Mouse (Mus musculus) cerebellum, adult (tissue): Measurements from ENCODE around the gene Trpm3.

Experiments used
- ATAC-seq: cut with Nextera tagmentation; 2 replicates; pipeline ENCODE4 v1.9.2; 2017; ENCODE audit warnings: mild to moderate bottlenecking, moderate library complexity, mixed read lengths; ENCODE audit not compliant: insufficient number of reproducible peaks, low FRiP score, low TSS enrichment

The Trpm3 gene

GRCm38 (mm10) chr19:22303021-22303951 is 164.4 kb downstream of the Trpm3 start:
- peak; percentile 87 for ATAC-seq

- 0 out of 2 replicates have a peak, but pooled peaks have one; percentile 33 for ATAC-seq
These were observed 165.3 kb downstream of the Trpm3 start for GRCm38 (mm10) chr19:22303952-22304655.

- ATAC-seq, result no peak
These were observed 169.2 kb downstream of the Trpm3 start for GRCm38 (mm10) chr19:22308081-22308480.

DNA sequence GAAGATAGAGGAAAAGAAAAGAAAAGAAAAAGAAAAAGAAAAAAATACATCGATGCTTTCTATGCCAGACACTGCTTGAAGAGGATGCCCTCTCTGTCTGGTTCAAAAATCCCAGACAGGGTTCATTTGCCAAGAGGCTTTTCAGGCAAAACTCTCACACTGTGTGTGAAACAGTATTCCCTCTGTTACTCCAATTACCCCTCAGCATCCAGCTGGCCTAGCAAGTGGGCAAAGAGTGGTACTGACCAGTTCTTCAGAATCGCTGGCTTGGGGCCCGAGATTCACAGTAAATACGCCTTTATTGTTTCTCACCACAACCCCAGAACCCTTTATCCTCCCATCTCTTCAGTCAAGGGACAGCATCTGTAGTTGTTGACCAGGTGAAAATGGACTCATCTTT is 178.5 kb downstream of the Trpm3 start:
- ATAC-seq, result no peak

DNA sequence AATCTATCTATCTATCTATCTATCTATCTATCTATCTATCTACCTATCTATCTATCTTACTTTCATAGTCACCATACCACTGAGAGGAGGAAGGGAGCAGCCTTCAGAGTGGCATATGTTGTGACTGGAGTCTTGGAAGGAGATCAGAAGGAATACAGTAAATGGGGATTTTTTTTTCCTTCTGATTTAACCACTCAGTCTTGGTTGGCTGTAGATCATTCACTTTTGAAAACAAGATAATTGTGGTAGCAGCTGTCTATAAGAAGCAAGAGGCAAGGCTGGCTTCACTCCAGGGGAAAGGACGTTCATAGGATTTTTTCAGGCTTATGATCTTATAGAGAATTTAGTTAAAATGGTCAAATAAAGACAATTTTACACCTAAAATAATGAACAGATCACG is 188.0 kb downstream of the Trpm3 start:
- no peak for ATAC-seq

DNA sequence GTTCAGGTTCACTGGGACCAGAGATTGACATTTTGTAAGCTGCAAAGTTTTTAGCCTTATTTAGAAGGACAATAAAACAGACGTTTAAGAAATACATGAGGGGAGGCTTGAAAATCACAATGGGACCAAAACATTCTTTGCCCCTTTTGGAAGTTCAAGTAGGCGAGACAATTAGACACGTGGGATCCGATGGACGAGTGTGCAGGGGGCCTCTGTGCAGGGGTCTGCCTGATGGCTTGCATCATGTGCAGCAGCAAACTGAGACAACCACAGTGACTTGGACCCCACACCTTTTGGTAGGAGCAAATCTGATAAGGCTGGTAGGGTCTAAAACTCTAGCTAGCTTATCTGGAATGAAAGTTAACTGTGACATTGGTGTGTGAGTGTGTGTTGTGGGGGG is 188.4 kb downstream of the Trpm3 start:
- no peak for ATAC-seq

DNA sequence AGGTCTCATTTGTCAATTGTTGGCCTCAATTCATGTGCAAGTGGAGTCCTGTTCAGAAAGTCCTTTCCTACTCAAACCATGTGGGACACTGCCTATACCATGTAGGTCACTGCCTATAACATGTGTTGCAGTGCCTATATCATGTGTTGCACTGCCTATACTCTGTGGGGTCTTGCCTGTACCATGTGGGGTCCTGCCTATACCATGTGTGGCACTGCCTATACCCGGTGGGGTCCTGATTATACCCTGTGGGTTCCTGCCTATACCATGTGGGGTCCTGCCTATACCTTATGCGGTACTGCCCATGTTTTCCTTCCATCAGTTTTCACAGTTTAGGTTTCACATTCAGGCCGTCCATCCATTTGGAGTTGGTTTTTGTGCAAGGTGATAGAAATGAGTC is 197.4 kb downstream of the Trpm3 start:
- ATAC-seq, result no peak

DNA sequence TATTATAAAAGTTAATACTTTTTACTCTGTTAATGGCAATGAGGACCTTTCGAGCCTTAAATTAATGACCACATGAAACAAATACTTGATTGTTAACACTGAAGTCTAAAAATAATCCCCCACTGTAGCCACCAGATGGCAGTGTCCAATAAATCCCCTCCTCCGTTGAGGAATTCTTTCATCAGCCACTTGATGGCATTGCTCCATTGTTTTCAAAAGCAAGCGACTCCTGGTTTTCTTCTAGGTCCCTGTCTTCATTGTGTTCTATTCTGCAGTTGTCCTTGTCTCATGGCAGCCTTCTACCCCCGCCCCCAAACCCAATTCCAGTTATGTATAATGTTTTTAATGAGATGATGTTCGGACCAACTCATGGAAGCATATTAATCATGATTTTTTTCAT is 198.6 kb downstream of the Trpm3 start:
- peak; percentile 62; the same call in 1 of the 2 replicates for ATAC-seq

DNA sequence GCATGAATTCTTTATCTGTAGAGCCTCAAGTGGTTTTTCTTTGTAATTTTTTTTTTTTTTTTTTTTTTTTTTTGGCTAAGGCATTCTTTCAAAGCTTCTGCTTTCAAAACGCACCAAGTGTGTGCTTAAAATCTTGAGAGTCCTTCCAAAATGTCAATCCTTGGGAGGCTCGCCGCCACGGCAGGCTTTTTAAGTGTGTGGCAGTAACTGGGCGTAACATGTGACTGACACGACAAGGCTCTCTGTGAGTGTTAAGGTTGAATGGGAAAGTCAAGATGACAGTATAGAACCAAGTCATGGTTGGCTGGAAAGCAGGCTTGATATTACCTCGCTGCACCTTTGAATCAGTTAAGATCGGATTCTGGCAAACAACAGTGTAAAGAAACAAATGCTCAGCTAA is 200.1 kb downstream of the Trpm3 start:
- no peak for ATAC-seq

- no peak for ATAC-seq
These were observed 215.2 kb downstream of the Trpm3 start for GRCm38 (mm10) chr19:22354037-22354541.

GRCm38 (mm10) chr19:22386890-22387289 is 248.0 kb downstream of the Trpm3 start:
- no peak for ATAC-seq

DNA sequence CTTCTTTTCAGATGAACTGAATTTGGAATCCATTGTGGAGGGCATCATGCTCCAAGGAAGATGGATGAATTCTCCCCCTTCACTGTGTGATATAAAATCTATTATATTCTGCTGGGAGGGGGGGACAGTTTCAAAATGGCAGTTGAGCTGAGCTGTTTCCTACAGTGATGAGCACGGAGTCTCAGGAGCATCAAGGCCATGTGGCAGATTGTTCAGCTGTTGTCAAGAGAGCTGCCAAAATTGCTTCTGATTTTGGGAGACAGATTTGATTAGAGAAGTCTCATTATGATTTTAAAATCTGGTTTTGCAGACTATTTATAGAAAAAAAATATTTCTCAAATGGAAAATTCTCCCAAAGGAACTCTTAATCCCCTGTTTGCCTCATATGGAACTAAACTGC is 255.9 kb downstream of the Trpm3 start:
- ATAC-seq, result no peak

- no peak for ATAC-seq
These were observed 265.2 kb downstream of the Trpm3 start for GRCm38 (mm10) chr19:22404049-22404448.

GRCm38 (mm10) chr19:22418239-22418638 is 279.4 kb downstream of the Trpm3 start:
- ATAC-seq, result no peak

DNA sequence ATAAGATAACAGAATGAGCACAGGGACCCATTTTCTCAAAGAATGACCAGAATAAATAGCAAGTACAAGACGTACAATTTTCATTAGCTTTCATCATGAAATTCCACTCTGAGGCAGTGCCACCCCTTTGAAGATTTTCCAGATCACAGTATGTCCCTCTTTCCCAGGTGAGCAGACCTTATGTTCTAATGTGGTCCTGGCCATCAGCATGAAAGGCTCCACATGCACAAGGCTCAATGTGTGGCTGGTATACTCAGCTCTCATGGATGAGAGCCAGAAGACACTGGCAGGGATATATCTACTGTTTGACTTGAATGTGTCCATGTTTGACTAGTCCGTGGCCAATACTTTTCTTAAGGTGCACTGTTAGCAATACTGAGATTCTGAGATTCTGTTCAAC is 298.4 kb downstream of the Trpm3 start:
- peak; percentile 99 for ATAC-seq

DNA sequence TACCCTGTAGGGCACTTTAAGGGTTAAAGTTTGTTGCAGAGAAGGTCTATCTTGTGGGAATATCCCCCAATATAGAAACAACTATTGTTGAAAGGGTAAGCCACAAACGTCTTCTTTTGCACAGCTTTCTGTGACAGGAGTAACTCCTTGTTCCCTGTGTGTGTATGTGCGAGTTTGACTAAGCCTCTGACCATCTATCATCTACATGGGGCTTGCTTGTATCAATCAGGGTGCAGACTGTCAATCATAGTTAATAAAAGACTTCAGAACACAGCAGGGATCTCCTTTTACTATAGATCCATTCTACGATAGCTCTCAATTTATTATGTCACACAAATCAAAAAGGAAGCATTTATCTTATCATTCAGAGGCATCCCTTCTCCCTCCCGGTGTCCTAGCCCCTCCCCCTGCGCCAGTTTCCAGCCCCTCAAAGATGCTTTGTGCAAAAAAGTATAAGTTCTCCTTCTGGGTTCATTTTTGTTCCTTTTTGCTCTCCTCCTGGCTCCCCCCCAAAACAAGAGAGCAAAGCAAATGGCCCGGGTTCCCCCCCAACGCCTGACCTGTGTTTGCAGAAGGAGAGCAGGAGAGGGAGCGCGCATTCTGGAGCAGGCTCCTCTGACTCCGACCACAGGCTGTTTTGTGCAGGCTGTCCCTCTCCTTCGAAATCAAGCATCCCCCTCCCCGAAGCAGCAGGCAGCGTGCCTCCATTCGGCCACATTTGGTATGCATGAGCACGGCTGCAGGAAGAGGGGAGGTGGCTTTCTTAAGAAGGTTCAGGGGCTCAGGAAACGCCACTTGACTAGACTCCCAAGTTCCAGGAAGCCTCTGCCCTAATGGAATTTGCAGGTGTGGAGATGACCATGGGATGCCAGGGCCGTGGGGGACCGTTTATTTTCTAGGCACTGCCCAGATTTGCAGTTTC is 308.8 kb downstream of the Trpm3 start:
- peak; percentile 91 for ATAC-seq

DNA sequence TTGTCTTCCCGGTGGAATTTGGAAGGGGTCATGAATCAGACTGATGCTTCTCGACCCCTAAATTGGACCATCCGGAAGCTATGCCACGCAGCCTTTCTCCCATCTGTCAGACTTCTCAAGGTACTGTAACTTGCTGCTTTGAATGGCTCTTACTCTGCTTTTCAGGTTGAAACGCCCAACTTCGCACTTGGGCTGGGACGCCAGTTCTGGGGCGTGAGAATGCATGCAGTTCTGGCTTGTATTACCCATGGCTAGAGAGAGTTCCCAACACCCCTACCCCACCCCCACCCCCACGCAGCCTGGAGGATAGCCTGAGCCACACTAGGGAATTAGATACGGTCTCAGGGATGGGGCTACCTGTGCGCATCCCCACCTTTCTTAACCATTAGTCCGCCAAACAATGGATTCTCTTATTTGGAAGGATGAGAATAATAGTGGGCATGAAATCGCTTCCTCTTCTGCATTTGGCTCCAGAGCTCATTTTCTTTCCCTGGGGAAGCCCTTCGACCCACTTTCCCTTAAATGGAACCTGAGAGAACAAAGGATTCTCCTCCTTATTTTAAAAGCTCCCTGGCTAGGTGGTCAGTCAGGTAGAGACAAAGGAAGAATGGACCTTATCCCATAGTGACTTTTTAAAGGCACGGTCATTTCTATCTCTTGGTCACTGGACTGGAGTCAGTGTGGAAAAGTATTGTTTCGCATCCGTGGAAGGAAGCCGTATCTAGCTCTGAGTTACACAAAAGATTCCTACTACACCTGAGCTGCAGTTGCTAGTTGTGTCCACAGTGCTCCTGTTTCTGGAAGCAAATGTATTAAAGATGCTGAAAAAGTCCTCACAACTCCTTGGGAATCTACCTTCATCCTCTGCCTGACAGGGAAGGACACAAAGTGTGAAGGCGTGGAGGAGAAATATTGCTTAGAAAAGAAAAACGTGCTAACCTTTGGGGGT is 309.8 kb downstream of the Trpm3 start:
- ATAC-seq, result peak; percentile 43; the same call in 1 of the 2 replicates

DNA sequence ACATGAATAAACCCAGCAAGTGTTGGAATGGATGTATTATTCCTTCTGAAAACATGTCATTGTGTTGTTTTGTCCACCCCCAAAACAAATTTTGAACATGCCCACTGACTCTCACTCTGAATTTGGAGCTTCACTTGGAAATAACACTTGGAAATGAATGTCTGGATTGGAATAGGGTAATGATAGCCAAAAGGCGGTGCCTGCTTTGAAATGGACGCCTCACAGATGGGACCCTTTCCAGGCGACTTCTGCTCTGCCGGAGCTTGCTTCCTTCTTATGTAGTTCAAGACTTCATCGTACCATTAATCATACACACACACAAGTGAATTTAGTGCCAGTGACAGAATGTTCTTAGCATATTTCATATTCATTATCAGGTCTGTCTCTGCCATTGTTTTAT is 312.4 kb downstream of the Trpm3 start:
- ATAC-seq, result no peak

DNA sequence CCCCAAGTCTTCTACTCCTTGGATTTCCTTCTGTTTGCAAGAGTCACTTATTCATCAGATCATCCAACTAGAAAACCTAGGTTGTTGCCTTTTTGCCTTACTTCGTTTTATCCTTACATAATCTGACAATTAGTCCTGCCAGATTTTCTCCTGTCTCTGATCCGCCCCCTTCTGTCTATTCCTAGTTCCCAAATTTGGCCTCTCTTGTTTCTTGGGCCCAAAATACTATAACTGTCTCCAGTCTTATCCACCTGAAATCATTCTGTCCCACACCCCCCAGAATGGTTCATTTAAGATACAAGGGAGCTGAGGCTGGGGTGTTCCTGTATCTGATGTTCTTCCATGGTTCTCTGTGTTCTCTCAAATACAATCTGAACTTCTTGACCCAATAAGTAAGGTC is 318.1 kb downstream of the Trpm3 start:
- ATAC-seq, result no peak
